Mouse (Mus musculus) layer of hippocampus, postnatal 36 days (tissue): ENCODE measurements around the gene Utp6. TPM values are rescaled to one million over a fixed set of nuclear protein-coding genes. Genes with fewer than 3 reads are reported as not detected.

Experiments used
- total RNA-seq, 2 experiments: library from RNA; stranded (reverse); gene quantifications; 2 replicates each; pipeline ENCODE4 v1.2.3; 2021

Utp6 gene
- total RNA-seq, 2 experiments from 2014 or later: 30.9 to 35.7 TPM

Other genes with a start within 250 kb of the Utp6 start
- gene Suz12, start 30.7 kb upstream of the Utp6 start, total RNA-seq: 10 to 100 TPM; 39.1 to 41.2 TPM
- 10 to 100 TPM; 20.5 to 22.1 TPM for gene Crlf3, start 118.6 kb upstream of the Utp6 start, total RNA-seq
- gene Atad5, start 127.0 kb upstream of the Utp6 start, total RNA-seq: 1 to 10 TPM; 3.1 to 3.2 TPM
- 10 to 100 TPM in 1 of 2 experiments, 1 to 10 TPM in 1; 9.9 to 12.6 TPM for gene Tefm, start 179.8 kb upstream of the Utp6 start, total RNA-seq
- 1 to 10 TPM; 6.0 to 6.5 TPM for gene Adap2, start 191.7 kb upstream of the Utp6 start, total RNA-seq
- gene Rnf135, start 221.5 kb upstream of the Utp6 start, total RNA-seq: 1 to 10 TPM; 3.8 to 3.9 TPM
- gene Rhot1, start 246.6 kb upstream of the Utp6 start, total RNA-seq: 10 to 100 TPM; 70.9 to 73.4 TPM